Mouse (Mus musculus): ENCODE measurements around the gene Frem1.

The Frem1 gene

DNA sequence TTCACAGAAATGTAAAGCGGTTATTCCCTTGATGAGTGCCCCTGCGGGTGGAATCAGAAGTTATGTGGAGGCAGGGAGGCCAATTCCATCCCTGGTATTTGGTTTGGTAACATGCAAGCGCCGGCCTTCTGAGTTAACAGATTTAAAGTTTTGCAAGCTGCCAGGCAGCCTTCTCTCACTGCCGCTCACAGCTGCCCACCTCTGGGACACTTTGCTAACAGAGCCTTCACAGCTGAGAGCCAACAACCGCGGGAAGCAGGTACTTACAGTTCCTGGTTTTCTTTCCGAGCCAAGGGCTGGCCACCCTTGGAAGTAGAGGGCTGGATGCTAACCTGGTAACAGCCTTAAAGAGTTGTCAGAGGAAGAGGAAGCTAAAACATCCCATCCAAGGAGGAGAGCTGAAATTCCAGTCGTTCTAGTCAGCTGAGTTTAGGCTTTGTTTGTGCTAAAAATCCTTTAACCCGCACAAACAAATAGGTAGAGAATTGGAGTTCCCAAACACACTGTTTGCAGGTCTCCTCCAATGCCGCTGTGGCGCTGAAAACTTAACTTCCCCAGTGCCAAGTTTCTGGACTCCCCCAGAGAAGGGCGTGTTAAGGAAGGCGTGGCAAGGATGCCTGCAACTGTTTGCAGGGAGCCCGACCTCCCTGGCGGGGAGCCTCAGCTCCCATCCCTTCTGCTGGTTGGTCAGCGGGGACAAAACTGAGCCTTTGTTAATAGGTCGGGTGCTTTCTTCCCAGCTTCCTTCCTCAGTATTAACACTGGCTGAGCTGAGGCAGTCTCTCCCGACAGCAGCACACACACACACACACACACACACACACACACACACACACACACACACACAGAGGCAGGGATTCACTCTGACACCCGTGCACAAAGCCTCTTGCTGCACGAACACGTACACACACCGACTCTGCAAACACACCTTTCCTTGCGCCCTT, at the start of gene Frem1:
Frem1 (minus strand) TSS at position 706 of the 944 bp plus-strand sequence.
- peak; percentile 70 to 92 for DNase-seq

DNA sequence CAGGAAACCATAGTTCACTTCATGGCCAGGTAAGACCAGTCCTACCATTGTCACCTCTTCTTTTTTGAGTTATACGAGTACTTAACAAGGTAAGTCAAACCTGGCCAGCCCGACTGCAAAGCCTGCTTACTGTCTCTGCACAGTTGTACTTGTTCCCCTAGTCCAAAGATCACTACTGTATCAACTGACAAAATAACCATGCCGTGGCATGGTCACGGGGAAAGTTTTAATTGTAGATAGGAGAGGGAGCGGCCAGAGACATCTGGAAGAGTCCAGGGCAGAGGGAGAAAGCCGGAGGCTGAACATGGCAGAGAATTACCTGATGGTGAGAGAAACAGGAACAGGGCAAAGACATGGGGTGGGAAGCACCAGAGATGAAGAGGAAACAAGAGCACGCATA, 46.9 kb upstream of the Frem1 start:
- DNase-seq, result no peak

DNA sequence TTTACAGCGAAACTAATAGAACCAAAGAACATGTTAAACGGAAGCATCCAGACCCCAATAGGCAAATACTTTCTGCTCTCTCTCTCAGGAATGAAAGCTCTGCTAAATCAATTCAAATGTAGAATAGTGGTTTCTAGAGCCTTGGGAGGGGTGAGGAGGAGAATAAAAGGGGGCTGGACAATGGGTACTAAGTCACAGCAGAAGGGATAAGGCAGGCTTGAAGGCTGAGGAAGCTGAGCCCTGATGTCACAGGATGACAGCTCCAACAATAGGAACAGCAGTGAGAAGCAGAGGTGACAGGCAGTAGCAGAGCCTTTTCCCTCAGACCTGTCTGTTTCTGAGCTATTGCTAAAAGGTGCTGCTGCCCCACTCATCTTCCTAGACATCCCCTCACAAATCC, 41.8 kb upstream of the Frem1 start:
- DNase-seq, result no peak

DNA sequence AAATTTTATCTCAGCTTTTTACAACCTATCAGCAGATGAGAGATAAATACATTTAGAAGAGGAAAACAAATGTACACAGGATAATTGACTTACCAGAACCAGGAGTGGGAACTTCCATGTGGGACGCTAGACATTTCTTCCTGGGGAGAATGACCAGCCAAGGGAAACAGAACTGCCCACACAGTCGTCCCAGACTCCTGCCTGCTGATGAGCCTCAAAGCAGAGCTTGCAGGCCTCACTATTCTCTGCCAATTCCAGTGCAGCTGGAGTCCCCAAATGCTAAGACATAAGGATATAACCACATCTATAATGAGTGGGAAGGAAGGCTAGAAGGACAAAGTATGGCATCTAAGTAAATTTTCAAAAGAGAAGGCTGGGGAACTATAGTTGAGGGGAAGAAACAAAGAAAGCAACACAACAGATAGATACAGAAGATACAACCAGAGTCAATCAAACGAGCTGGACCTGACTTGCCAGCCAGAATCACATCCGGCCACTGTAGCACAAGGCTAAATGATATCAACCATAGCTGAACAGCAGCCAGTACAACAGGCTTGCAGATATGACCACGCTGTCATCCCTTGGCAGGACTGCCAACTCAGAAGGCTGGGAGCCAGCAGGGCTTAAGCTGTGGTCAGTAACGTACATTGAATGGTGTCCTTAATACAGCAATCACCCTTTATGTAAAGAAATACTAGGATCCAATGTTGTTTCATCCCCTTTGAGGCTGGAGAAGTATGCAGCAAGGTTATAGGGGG, 38.7 kb upstream of the Frem1 start:
- DNase-seq, result peak; percentile 44 to 67

DNA sequence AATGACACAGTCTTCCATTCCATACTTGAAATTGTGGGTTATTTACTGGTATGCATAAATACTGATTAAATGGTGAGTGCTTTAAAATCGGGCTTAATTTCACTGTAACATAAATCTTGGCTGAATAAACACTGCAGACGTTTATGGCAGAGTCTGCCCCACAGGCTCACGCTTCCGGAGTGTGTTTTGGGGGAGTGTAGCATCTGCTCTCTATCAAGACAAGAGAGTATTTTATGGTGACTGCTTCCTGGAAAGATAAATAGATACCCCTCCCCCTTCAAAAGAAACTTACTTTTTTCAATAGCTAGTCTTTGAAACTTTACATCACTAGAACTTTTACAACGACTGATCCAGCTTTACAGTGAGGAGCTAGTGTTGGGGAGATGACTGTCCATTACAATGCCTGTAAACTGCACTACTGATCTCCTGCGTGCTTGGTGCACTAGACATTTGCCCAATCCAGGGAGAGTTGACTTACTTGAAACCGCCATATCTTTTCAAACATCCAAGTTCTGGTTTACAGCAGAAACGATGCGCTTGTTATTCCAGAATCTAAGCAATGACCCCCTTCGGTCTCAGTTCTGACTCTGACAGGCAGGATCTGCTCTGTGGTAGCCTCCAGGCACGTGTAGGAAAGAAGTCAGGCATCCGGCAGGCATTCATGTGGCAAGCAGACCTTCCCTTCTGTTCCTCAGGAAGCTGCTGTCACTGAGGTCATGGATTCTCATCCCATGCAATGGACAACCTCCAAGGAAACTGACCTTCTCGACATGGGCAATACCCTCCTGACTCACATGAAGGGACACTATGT, 28.4 kb upstream of the Frem1 start:
- no peak for DNase-seq

DNA sequence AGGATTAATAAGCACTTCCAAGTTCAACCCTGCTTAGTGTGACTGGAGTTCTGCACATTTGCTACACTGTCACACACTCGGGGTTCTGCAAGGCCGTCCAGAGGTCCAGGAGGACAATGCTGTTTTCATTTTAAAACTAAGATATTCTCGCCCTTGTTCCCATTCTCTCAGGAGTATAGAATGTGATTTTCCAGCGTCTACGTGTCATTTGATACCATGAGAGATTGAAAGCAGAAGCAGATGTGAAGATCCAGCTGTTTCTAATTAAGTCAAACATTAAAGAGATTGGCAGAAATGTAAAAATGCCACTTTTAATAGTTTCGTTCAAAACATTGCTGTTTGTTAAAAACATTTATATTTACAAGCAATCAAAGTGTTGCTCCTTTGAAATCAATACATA, 12.1 kb upstream of the Frem1 start:
- DNase-seq, result no peak

DNA sequence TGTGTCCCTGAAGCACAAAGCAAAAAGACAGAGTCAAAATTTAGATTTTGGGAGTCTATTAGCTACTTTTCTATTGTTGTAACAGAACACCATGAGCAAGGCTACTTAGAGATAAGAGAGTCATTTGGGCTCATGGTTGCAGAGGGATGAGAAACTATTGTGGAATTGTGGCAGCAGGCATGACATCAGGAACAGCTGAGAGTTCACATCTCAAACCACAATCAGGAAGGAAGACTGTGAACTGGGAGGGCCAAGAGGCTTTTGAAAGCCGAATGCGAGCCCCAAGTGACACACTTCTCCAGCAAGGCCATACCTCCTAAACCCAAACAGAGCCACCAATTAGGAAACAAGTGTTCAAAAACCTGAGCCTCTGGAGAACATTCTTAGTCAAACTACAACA, 9.4 kb upstream of the Frem1 start:
- DNase-seq, result no peak

DNA sequence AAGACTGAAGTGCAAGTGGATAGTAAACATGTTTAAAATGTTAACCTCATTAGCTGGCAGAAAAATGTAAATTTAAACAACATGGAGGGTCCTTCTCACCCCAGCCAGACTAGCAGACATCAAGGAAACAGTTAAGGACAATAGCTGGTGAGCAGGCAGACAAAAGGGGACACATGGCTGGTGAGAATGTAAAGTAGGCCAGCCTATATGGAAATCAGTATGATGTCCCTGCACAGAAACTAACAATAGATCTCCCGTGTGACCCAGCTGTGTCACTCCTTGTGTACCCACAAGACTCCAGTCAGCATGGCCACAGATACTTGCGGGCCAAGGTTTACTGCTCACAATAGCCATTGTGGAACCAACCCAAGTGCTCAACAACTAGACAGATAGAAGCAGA, 6.5 kb upstream of the Frem1 start:
- no peak for DNase-seq

DNA sequence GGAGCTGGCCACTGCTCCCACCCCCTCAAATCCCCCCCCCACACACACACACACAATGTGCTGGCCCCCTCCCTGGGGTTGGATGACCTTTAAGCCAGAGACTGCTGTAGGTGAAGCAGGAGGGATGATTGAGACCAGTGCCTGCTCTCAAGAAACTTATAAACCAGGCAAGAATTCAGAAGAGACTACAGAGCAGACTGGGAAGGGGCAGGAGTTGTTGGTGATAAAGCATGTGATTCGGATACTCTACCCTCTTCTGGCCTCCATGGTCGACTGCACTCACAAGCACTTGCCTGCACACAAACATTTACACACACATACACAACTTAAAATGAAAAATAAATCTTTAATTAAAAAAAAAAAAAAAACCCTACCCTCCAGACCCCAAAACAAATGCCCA, 6.0 kb upstream of the Frem1 start:
- no peak for DNase-seq

DNA sequence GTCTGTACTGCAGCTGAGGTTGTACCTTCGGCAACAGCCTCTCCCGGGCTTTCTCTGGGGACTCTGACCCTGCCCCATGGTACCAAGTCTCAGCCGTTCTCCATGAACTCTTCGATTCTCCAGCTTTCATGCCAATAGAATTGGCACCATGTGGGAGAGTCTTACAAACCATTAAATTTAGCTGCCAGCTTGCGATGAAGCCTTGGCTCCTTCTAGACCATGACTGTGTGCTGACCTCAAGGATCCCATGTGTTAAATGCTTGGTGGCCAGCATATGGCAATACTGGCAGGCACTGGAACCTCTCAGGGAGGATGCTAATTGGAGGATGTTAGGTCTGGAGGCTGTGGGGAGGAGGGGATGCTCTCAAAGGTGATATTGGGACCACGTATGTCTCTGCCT, 4.4 kb upstream of the Frem1 start:
- DNase-seq, result no peak

DNA sequence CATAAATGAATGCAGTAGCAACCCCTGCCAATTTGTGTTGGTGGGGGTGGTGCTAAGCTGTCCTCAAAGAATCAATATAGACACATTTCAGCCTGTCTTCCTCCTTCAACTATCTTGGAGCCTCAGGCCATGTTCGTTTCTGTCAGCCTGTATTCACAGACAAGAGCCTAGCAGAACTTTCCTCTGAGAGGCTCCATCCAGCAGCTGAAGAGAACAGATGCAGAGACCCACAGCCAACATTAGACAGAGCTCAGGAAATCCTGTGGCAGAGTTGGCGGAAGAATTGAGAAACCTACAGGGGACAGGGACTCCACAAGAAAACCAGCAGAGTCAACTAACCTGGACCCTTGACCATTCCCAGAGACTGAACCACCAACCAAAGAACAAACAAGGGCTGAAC, 3.3 kb upstream of the Frem1 start:
- no peak for DNase-seq

DNA sequence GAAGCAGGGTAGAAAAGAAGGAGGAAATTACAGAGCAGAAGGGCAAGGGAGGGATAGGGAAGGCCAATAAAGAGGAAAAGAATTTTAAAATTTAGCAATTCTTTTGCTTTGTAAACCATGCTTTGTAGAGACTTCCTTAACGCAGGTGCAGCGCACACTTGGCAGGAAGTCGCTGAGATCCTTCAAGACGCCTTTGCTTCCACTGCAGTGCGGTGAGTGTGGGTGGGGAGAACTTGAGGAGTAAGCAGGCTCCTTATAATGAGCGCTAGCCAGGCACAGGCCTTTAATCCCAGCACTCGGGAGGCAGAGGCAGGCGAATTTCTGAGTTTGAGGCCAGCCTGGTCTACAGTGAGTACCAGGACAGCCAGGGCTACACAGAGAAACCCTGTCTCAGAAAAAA, 1.1 kb upstream of the Frem1 start:
- DNase-seq, result no peak

DNA sequence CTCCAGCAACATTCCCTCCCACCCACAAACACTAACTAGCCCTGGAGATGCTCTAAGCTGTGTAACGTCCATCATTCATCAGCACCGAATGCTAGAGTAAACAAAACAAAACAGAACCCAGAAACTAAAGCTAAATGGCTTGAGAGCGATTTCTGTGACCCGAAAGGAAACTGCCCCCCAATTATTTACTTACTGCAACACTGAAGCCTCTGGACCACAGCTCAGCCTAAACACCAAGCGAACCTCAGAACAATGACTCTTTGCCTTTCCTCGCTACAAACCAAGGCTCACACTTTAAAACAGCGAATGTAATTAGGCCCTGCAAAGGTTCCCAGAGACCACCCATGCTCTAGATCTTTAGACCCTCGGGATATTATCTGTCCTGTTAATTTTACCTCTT, 963 bp downstream of the Frem1 start:
- DNase-seq, result no peak

DNA sequence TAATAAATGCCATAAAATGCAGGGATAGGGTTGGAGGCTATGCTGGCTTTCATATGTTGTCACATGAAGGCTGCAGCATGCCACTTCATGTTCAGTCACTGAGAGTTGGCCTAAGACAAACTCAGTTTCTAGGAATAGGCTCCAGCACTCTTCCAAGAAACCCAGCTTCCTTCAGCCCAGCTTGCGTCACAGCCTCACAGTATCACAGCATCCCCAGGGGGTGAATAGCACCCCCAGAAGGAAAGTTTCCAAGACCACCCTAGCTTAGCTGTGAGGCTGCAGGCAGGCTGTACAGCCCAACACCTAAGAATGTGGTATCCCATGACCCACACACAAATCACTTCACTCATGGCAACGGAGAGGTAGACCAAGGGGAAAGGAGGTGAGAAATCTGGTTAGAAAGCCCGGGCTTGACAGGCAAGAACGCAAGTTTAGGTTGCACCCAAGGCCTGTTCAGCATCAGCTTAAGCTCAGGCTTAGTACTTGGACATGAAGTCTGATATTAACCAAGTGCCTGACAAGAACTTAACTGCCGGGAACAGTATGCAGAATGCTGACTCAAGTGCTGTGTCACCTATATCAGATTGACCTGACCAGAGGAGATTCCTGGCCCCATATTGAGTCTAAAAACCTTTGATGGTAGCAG, 1.9 kb downstream of the Frem1 start:
- no peak for DNase-seq

DNA sequence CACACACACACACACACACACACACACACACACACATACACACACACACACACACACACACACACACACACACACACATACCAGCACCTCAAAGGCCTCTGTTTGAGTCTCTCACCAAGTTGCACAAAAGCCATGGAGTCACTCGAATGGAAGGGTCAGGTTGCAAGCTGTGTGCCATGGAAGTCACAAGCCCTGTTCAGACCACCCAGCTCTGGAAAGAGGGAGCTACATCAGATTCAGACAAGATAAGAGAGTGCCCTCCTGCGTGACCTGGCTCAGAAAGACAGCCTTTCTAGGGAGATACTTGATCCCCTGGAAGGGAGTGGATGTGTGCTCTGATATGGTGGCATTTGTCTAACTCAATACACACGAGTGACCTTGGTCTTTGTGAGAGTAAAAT, 2.9 kb downstream of the Frem1 start:
- DNase-seq, result no peak

DNA sequence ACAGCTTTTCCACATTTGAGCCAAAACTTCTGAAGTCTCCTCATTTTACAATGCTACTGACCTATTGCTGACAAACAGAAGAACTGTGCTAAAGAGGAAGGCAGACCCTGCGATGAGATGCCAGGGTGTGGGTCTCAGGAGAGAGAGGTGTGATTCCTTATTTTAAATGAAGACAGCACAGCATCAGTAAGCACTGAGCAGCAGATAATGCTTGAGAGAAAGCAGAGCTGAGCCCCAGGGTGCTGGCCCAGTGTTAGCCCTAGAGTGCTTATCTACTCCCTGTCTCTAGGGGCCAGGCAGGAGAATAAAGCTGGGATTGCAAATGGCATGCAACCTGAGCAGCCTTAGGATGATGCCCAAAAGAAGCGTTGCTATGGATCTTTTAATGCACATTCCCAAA, 3.6 kb downstream of the Frem1 start:
- no peak for DNase-seq

DNA sequence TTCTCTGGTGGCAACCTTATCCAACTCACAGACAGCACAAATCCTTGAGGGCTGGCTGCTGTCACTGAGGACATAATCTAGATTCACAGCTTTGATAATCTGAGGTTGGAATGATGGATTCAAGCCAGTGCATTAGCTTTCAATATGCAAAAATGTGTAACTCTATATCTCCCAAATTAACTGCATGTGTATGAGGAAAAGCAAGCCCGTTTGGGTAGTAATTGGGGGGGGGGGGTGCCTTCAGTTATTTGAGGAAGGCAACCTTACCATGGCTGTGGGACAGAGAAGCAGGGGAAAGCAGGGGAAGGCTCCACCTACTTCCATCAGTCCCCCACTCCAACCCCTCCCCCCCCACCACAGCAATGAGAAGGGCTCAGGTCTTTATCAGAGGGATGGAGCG, 5.3 kb downstream of the Frem1 start:
- no peak for DNase-seq

DNA sequence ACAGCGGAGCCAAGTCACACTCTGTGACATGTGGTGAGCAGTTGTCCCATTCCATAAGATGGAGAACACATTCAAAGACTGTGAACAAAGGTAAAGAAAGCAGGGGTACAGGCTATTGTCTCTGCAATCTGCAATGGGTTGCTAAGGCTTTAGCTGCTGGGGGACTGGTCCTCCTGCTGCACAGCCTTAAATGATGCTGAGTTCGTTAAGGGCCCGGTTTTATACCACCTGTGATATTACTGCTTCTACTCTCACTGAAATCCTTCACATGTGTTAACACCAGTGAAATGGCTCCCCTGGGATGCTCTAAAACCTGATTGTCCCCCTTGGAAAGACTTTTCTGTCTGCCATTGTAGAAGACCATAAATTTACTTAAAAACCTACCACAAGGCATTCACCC, 6.1 kb downstream of the Frem1 start:
- DNase-seq, result no peak

DNA sequence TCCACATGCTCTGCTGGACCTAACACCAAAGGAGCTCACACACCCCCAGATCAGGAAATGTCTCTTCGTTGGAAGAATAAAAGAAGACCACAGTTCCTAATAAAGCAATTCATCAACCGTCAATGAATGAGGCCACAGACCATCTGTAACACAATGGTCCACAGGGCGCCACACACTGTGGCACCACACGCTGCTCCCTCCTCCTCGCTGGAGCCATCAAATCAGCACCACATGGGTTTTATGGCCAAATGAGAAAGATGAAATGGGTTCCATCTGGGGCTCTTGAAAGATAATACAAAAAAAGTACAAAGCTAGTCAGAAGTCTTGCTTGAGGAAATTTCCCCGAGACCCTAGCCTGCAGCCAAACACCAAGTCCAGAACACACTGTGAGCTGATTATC, 6.9 kb downstream of the Frem1 start:
- no peak for DNase-seq

DNA sequence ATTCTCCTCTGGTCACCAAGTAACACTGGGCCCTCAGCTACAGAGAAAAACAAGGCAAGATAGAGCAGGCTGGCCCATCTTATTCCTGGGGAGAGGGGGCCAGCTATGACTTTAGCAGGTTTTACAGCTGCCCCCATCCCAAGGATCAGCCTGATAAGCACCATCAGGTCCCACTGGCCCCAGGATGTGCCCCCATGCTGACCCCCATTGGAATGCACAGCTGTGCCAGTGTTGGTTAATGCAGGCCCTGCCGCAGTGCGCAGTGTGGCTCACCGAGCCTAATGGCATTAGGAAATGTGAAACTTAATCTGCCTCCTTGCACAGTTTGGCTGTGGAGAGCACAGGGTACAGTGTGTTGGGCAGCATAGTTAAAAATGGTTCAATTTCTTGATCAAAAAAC, 11.4 kb downstream of the Frem1 start:
- no peak for DNase-seq

DNA sequence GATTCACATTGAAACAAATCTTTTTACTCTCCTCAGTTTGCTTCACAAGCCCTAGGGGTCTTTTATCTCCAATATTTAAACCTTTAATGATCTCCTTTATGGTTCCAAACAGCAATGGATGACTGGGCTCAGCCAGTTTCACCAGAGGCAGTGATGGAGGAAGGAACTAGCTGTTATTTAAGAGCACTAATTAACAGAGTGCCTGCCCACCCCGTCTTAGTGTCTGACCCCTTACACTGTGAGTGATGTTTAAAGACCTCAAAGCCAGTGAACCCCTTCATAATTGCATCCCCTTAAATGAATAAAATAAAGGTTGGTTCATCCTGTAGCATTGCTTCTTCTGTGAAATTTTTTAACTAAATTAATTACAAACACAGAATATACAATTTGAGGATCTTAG, 19.4 kb downstream of the Frem1 start:
- DNase-seq, result no peak

DNA sequence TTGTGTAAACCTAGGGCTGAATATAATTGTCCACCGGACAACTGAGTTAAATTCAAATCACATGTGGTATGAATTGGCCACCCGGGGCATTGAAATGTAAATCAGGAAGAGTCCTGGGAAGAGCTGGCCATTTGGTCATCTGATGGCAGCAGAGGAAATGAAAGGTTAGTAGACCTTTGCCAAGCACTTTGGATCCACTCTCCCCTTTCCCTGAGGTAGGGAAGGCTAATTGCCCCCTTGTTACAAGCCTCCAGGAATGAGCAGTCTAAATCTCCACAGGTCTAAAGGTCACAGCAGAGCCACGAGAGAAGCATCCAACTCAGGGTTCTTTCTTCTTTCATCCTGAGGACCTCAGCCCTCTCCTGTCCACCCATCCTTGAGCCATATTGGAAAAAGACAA, 20.5 kb downstream of the Frem1 start:
- DNase-seq, result no peak

DNA sequence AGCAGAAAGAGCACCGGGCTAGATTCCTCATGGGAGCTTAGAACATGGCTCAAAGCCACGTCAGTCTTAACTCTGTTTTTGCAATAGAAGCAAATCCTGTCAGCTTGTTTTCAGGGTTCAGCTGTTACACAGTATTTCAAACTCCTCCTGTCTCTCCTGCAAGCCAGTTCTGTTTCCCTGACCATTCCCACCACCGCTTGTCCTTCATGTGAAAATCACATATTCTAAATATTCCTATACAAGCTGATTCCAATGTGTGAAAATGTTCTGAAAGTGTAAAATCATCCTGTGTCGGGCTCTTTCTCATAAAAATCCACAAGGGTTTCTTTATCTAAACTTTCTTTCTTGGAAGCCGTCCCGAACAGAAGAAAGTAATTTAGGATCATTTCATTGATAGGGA, 22.0 kb downstream of the Frem1 start:
- DNase-seq, result no peak
